Mouse (Mus musculus) kidney, embryonic 15.5 days (tissue): Measurements from ENCODE around the gene Kdelr2. TPM values are rescaled to one million over a fixed set of nuclear protein-coding genes. Genes with fewer than 3 reads are reported as not detected.
A peak's percentile ranks its signal among the peaks of the same experiment; 100 is the strongest.

ENCODE experiments used
- ATAC-seq: fragments of 200-750 bp; cut with Nextera tagmentation; replicated peaks from 2 replicates; pipeline ENCODE4 v1.8.0; 2017; ENCODE audit warnings: moderate TSS enrichment; ENCODE audit not compliant: low FRiP score
- H3K27ac ChIP-seq: fragments of 300-500 bp; sonication (generic); 2 replicates; pipeline ENCODE4 v1.5.1; 2015; ENCODE audit warnings: mild to moderate bottlenecking, inconsistent platforms
- H3K27me3 ChIP-seq: fragments of 300-500 bp; sonication (generic); 2 replicates; pipeline ENCODE4 v1.6.1; 2015; ENCODE audit warnings: inconsistent platforms
- H3K36me3 ChIP-seq: fragments of 300-500 bp; sonication (generic); 2 replicates; pipeline ENCODE4 v1.6.1; 2015; ENCODE audit warnings: inconsistent platforms
- H3K4me1 ChIP-seq: fragments of 300-500 bp; sonication (generic); 2 replicates; pipeline ENCODE4 v1.6.1; 2015; ENCODE audit warnings: inconsistent platforms
- H3K4me2 ChIP-seq: fragments of 300-500 bp; sonication (generic); 2 replicates; pipeline ENCODE4 v1.6.1; 2015; ENCODE audit warnings: moderate library complexity, mild to moderate bottlenecking, inconsistent platforms
- H3K4me3 ChIP-seq: fragments of 300-500 bp; sonication (generic); replicated peaks from 2 replicates; pipeline ENCODE4 v1.5.1; 2015; ENCODE audit warnings: mild to moderate bottlenecking, inconsistent platforms
- H3K9ac ChIP-seq: fragments of 300-500 bp; sonication (generic); 2 replicates; pipeline ENCODE4 v1.6.1; 2015; ENCODE audit warnings: mild to moderate bottlenecking, inconsistent platforms
- H3K9me3 ChIP-seq: fragments of 300-500 bp; sonication (generic); replicated peaks from 2 replicates; pipeline ENCODE4 v1.6.1; 2016; ENCODE audit warnings: inconsistent platforms
- WGBS: fragments of 180-500 bp; shearing (Covaris S2); methylation state at CpG from one replicate; pipeline ENCODE4 v1.1.7; 2015; ENCODE audit warnings: mixed read lengths; 5-methylcytosine and 5-hydroxymethylcytosine counted together
- polyA plus RNA-seq: library from polyadenylated mRNA; unstranded; fragments of >200 nt; fragmentation: Nextera tagmentation; extraction: Ambion mirVana; gene quantifications from 2 replicates; pipeline ENCODE4 v1.2.1, GENCODE M21; 2015

Gene Kdelr2
- polyA plus RNA-seq, 1 experiment from 2014 or later, result 344 TPM

GRCm38 (mm10) chr5:143405200-143405599 lies 1.6 kb downstream of the Kdelr2 start:
- Histone ChIP-seq H3K4me1 (peaks cover 34% of the 10 kb centered on the region), H3K9ac (peak overlapping the region; percentile 91; the same call in 1 of the 2 replicates), H3K27me3 (no peaks in the 10 kb centered on the region), H3K27ac (no peak overlapping the region), H3K9me3 (no peaks in the 10 kb centered on the region), H3K36me3 (peaks cover 43% of the 10 kb centered on the region), H3K4me2 (peak overlapping the region; percentile 73), H3K4me3 (peak overlapping the region; percentile 97)
- ATAC-seq, result no peak
- 85% methylated on average over 9 of the region's 9 CpGs for WGBS

- Histone ChIP-seq H3K4me3 (no peak overlapping the region), H3K9me3 (no peaks in the 10 kb centered on the region), H3K36me3 (peaks cover 54% of the 10 kb centered on the region), H3K4me1 (peaks cover 40% of the 10 kb centered on the region), H3K4me2 (no peak overlapping the region), H3K27me3 (no peaks in the 10 kb centered on the region), H3K9ac (no peak overlapping the region), H3K27ac (no peak overlapping the region)
- no peak for ATAC-seq
- 93% methylated on average over 9 of the region's 9 CpGs for WGBS
Observed at GRCm38 (mm10) chr5:143406548-143406947, 2.9 kb downstream of the Kdelr2 start.

- no peak overlapping the region for H3K9ac ChIP-seq
- ATAC-seq, result no peak
- peaks cover 77% of the 10 kb centered on the region for H3K36me3 ChIP-seq
- peaks cover 31% of the 10 kb centered on the region for H3K4me1 ChIP-seq
- H3K4me2 ChIP-seq, result no peak overlapping the region
- H3K27ac ChIP-seq, result no peak overlapping the region
- no peaks in the 10 kb centered on the region for H3K9me3 ChIP-seq
- no peak overlapping the region for H3K4me3 ChIP-seq
- 60% methylated on average over 3 of the region's 3 CpGs for WGBS
- no peaks in the 10 kb centered on the region for H3K27me3 ChIP-seq
Observed at GRCm38 (mm10) chr5:143409239-143409638, 5.6 kb downstream of the Kdelr2 start.

- Histone ChIP-seq H3K4me2 (no peak overlapping the region), H3K9me3 (no peaks in the 10 kb centered on the region), H3K27me3 (no peaks in the 10 kb centered on the region), H3K9ac (no peak overlapping the region), H3K36me3 (peaks cover 79% of the 10 kb centered on the region), H3K4me3 (no peak overlapping the region), H3K4me1 (peaks cover 16% of the 10 kb centered on the region), H3K27ac (no peak overlapping the region)
- 83% methylated on average over 4 of the region's 4 CpGs for WGBS
- no peak for ATAC-seq
Observed at GRCm38 (mm10) chr5:143410841-143411395, 7.3 kb downstream of the Kdelr2 start.

GRCm38 (mm10) chr5:143421484-143421883 lies 17.8 kb downstream of the Kdelr2 start:
- no peaks in the 10 kb centered on the region for H3K27me3 ChIP-seq
- no peak for ATAC-seq
- no peak overlapping the region for H3K4me3 ChIP-seq
- no peaks in the 10 kb centered on the region for H3K4me1 ChIP-seq
- 79% methylated on average over 4 of the region's 4 CpGs for WGBS
- no peak overlapping the region for H3K4me2 ChIP-seq
- H3K27ac ChIP-seq, result no peak overlapping the region
- H3K9me3 ChIP-seq, result no peaks in the 10 kb centered on the region
- no peak overlapping the region for H3K9ac ChIP-seq
- H3K36me3 ChIP-seq, result peaks cover 62% of the 10 kb centered on the region

- Histone ChIP-seq H3K27ac (no peak overlapping the region), H3K4me3 (no peak overlapping the region), H3K9me3 (no peaks in the 10 kb centered on the region), H3K4me2 (no peak overlapping the region), H3K4me1 (no peaks in the 10 kb centered on the region), H3K27me3 (no peaks in the 10 kb centered on the region), H3K36me3 (peaks cover 47% of the 10 kb centered on the region), H3K9ac (no peak overlapping the region)
- WGBS, result 84% methylated on average over 4 of the region's 4 CpGs
- no peak for ATAC-seq
Observed at GRCm38 (mm10) chr5:143422990-143423389, 19.4 kb downstream of the Kdelr2 start.

GRCm38 (mm10) chr5:143423899-143424519 lies 20.4 kb downstream of the Kdelr2 start:
- Histone ChIP-seq H3K27me3 (no peaks in the 10 kb centered on the region), H3K4me2 (no peak overlapping the region), H3K27ac (no peak overlapping the region), H3K4me3 (no peak overlapping the region), H3K36me3 (peaks cover 37% of the 10 kb centered on the region), H3K9ac (no peak overlapping the region), H3K4me1 (no peaks in the 10 kb centered on the region), H3K9me3 (no peaks in the 10 kb centered on the region)
- ATAC-seq, result no peak
- WGBS, result 30% methylated on average over 6 of the region's 6 CpGs

GRCm38 (mm10) chr5:143434421-143434820 lies 30.8 kb downstream of the Kdelr2 start:
- no peak overlapping the region for H3K4me2 ChIP-seq
- no peaks in the 10 kb centered on the region for H3K36me3 ChIP-seq
- no peak overlapping the region for H3K27ac ChIP-seq
- no peak for ATAC-seq
- no peak overlapping the region for H3K4me3 ChIP-seq
- no peaks in the 10 kb centered on the region for H3K4me1 ChIP-seq
- WGBS, result 0% methylated on average over 4 of the region's 4 CpGs
- H3K9me3 ChIP-seq, result no peaks in the 10 kb centered on the region
- H3K27me3 ChIP-seq, result no peaks in the 10 kb centered on the region
- no peak overlapping the region for H3K9ac ChIP-seq

- Histone ChIP-seq H3K9ac (no peak overlapping the region), H3K27ac (no peak overlapping the region), H3K4me2 (no peak overlapping the region), H3K4me1 (no peaks in the 10 kb centered on the region), H3K36me3 (no peaks in the 10 kb centered on the region), H3K4me3 (no peak overlapping the region), H3K9me3 (no peaks in the 10 kb centered on the region), H3K27me3 (no peaks in the 10 kb centered on the region)
- 84% methylated on average over 3 of the region's 3 CpGs for whole genome bisulfite sequencing
- no peak for ATAC-seq
Observed at GRCm38 (mm10) chr5:143441298-143441697, 37.7 kb downstream of the Kdelr2 start.

GRCm38 (mm10) chr5:143441753-143442152 lies 38.1 kb downstream of the Kdelr2 start:
- Histone ChIP-seq H3K9ac (no peak overlapping the region), H3K9me3 (no peaks in the 10 kb centered on the region), H3K36me3 (no peaks in the 10 kb centered on the region), H3K27me3 (no peaks in the 10 kb centered on the region), H3K4me3 (no peak overlapping the region), H3K27ac (no peak overlapping the region), H3K4me2 (no peak overlapping the region), H3K4me1 (no peaks in the 10 kb centered on the region)
- 85% methylated on average over 12 of the region's 12 CpGs for WGBS
- no peak for ATAC-seq

- no peak for ATAC-seq
- 78% methylated on average over 11 of the region's 11 CpGs for WGBS
- H3K27me3 ChIP-seq, result peaks cover 12% of the 10 kb centered on the region; the same call in 1 of the 2 replicates
- H3K9ac ChIP-seq, result peak overlapping the region; percentile 68; the same call in 1 of the 2 replicates
- H3K36me3 ChIP-seq, result peaks cover 6% of the 10 kb centered on the region; the same call in 1 of the 2 replicates
- H3K4me1 ChIP-seq, result peaks cover 16% of the 10 kb centered on the region
- H3K4me2 ChIP-seq, result peak overlapping the region; percentile 94
- peak overlapping the region; percentile 64 for H3K4me3 ChIP-seq
- no peaks in the 10 kb centered on the region for H3K9me3 ChIP-seq
- H3K27ac ChIP-seq, result no peak overlapping the region
Observed at GRCm38 (mm10) chr5:143463671-143464070, 60.0 kb downstream of the Kdelr2 start.

- peak within 1 kb of the TSS; percentile 64 for H3K4me3 ChIP-seq
- peaks cover 16% of the 10 kb centered on the region for H3K4me1 ChIP-seq
- 2% methylated on average over 43 of the region's 43 CpGs for WGBS
- H3K4me2 ChIP-seq, result peak within 1 kb of the TSS; percentile 94
- peak; percentile 96 for ATAC-seq
- peak within 1 kb of the TSS; percentile 28; the same call in 1 of the 2 replicates for H3K27ac ChIP-seq
- peaks cover 8% of the 10 kb centered on the region for H3K36me3 ChIP-seq
- H3K27me3 ChIP-seq, result peaks cover 12% of the 10 kb centered on the region; the same call in 1 of the 2 replicates
- no peaks in the 10 kb centered on the region for H3K9me3 ChIP-seq
- H3K9ac ChIP-seq, result peak within 1 kb of the TSS; percentile 68
Observed at GRCm38 (mm10) chr5:143464100-143464756, 60.6 kb downstream of the Kdelr2 start, which contains the start of gene Daglb. TSS of gene Daglb (plus strand) at chr5:143464584.
